Mouse (Mus musculus): ENCODE results near the gene Zmym4. TPM values are rescaled to one million over a fixed set of nuclear protein-coding genes. Genes with fewer than 3 reads are reported as not detected.
"Not testable (repeated sequence)": the region's sequence is repeated elsewhere in the genome, so short reads cannot be mapped to it uniquely, and the experiment has no call there.

Zmym4 gene
- polyA plus RNA-seq (2015; fragmentation: Nextera tagmentation; extraction: Ambion mirVana), result 14.8 and 17.3 TPM in 2 replicates

DNA sequence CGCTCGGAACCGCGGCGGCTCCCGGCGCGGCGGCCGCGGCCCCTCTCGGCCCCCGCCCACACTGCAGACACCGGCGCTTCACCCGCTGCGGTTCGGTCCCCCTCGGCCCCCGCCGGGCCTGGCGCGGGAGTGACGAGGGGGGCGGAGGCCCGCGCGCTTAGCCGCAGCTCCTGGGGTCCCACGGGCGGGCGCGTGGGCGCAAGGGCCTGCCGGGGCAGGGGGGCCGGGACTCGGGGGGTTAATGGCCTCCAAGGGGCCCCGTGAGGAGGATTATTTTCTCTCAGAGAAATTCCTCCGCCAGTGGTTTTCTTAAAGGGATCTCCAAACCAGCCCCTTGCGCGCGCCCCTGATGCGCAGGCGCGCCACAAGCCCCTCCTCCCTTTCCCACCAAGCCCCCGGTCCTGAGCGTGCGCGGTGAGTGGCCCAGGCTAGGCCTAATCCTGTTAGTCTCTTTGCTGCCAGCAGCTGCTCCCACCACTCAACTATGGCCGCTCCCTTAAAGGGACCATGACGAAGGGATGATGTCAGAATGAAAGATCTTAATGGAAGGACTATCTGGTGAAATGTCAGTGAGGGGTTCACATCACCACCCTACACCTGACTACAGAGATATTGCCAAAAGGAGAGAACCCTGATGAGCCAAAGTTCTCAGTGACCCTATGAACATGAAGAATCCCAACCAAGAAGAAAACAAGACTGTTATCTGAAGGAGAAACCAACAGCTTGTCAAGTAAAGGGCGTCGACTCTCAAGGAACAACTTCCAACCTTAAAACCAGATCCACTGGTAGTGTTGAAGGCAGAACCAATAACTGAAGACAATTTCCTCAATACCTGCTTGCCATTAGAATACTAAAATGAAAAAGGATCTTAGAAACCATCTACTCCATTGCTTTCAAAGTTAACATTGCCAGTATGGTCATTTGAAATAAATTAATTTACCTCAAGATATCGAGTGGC lies at the start of gene Zmym4:
Gene Zmym4, minus strand, starts transcription at position 272 of the 958 bp plus-strand sequence.
- H3K36me3 ChIP-seq (ENCODE audit: insufficient read depth, low read length), result no peaks in the 10 kb centered on the region
- TF ChIP-seq CTCF (IDR thresholded peaks at IDR 0.05; ENCODE audit: low read depth), result no peak
- 9% methylated on average over 34 of the region's 54 CpGs for WGBS
- no peaks in the 10 kb centered on the region for H3K27me3 ChIP-seq (ENCODE audit: insufficient read depth, low read length)
- peak within 1 kb of the TSS; percentile 81 for H3K4me2 ChIP-seq (ENCODE audit: low read length)
- 0 out of 2 replicates have a peak, but pooled peaks cover 4% of the 10 kb centered on the region for H3K4me1 ChIP-seq (replicated peaks; ENCODE audit: insufficient read depth, low read length)
- DNase-seq (ENCODE audit: low spot score), result peak; percentile 98
- H3K27ac ChIP-seq, result peak within 1 kb of the TSS; percentile 97
- peak; percentile 98 for ATAC-seq (replicated peaks; ENCODE audit: low FRiP score, low read depth)
- peak within 1 kb of the TSS; percentile 99 for H3K9ac ChIP-seq (ENCODE audit: low read depth, low read length)
- peak within 1 kb of the TSS; percentile 100 for H3K4me3 ChIP-seq (replicated peaks; ENCODE audit: low read depth, low read length)
- H3K9me3 ChIP-seq (replicated peaks; ENCODE audit: low read length), result no peaks in the 10 kb centered on the region

DNA sequence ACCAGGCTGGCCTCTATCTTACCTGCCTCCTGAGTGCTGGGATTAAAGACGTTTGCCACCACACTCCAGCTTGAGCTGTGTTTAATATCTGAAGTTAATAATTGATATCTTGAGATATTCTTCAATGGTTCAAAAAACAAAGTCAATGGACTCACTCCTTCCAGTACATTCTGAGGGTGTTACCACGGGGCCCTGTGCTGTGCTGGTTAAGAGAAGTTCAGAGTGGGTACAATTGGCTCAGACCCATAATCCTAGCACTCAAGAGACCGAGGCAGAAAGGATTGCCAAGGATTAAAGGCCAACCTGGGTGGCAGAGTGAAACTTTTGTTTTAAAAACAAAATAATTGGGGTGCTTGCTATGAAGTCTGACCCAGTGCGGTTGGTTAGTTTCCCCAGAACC lies 48.4 kb upstream of the Zmym4 start:
- H3K9me3 ChIP-seq (replicated peaks; ENCODE audit: low read length), result no peaks in the 10 kb centered on the region
- no peak for DNase-seq (ENCODE audit: low spot score)
- no peak overlapping the region for H3K4me3 ChIP-seq (replicated peaks; ENCODE audit: low read depth, low read length)
- H3K4me2 ChIP-seq (ENCODE audit: low read length), result no peak overlapping the region
- no peak for TF ChIP-seq CTCF (IDR thresholded peaks at IDR 0.05; ENCODE audit: low read depth)
- no peak overlapping the region for H3K9ac ChIP-seq (ENCODE audit: low read depth, low read length)
- H3K27ac ChIP-seq, result no peak overlapping the region
- ATAC-seq (replicated peaks; ENCODE audit: low FRiP score, low read depth), result no peak
- WGBS, result 77% methylated on average over 4 of the region's 4 CpGs
- no peaks in the 10 kb centered on the region for H3K36me3 ChIP-seq (ENCODE audit: insufficient read depth, low read length)
- H3K27me3 ChIP-seq (ENCODE audit: insufficient read depth, low read length), result no peaks in the 10 kb centered on the region
- no peaks in the 10 kb centered on the region for H3K4me1 ChIP-seq (replicated peaks; ENCODE audit: insufficient read depth, low read length)

DNA sequence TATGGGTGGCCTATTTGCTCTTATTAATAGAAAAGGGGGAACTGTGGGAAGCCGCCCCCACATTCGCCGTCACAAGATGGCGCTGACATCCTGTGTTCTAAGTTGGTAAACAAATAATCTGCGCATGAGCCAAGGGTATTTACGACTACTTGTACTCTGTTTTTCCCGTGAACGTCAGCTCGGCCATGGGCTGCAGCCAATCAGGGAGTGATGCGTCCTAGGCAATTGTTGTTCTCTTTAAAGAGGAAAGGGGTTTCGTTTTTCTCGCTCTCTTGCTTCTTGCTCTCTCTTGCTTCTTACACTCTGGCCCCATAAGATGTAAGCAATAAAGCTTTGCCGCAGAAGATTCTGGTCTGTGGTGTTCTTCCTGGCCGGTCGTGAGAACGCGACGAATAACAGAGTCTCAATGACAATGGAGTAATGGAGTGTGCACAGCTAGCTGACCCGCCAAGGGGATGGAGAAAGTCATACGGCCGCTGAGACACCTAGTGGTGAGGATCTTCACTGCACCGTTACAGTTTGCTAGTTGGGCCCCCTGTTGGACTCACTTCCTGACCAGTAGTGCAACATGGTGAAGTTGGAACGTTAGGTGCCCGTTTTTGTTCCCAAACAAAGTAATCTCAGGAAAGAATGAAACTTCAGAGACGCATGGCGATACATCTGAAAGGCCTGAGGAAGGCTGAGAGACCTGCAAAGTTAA lies 47.5 kb upstream of the Zmym4 start:
- peak overlapping the region; percentile 35; the same call in 1 of the 2 replicates for H3K4me2 ChIP-seq (ENCODE audit: low read length)
- not testable (repeated sequence) for H3K4me1 ChIP-seq (replicated peaks; ENCODE audit: insufficient read depth, low read length); H3K9ac ChIP-seq (ENCODE audit: low read depth, low read length); H3K9me3 ChIP-seq (replicated peaks; ENCODE audit: low read length); H3K27me3 ChIP-seq (ENCODE audit: insufficient read depth, low read length); H3K36me3 ChIP-seq (ENCODE audit: insufficient read depth, low read length)
- WGBS, result 9% methylated on average over 14 of the region's 26 CpGs
- TF ChIP-seq CTCF (IDR thresholded peaks at IDR 0.05; ENCODE audit: low read depth), result peak; percentile 91
- ATAC-seq (replicated peaks; ENCODE audit: low FRiP score, low read depth), result peak; percentile 96
- peak; percentile 95 for DNase-seq (ENCODE audit: low spot score)
- H3K4me3 ChIP-seq (replicated peaks; ENCODE audit: low read depth, low read length), result 0 out of 2 replicates have a peak overlapping the region, but pooled peaks have one; percentile 18
- peak overlapping the region; percentile 73 for H3K27ac ChIP-seq

DNA sequence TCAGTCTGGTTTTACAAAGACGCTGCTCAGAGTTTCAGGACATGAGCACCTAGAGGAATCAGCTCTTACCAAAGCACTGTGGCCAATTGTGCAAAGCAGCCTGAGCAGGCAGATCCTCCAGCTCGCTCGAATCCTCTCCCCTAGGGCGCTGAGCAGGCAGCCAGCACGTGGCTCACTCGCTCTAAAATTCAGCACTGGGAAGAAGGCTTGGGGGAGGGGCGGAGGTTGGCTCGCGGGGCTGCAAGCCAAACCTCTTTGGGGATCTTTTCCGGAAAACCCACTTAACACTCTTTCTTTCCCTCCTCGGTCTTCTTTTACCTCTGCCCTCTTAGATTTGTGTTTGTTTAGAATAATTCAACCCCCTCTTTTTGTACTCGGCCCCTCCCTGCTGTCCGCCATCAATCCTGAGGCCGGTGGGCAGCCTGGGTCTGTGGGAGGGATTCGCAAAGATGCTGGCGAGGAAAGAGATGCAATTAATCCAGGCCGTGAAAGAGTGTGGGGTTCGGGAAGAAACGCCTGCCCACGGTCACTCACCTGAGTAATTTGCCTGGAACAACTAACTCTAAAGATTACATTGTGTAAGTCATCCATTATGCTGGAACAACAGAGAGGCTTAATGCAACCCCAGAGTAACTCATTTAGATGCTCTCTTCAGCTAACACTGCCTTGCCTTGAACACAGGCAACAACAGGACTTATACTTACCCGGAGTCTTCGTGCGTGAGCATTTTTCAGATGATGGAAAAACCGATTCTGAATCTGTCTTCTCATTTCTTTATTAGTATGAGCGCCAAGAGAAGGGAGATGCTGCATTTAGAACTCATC lies 37.4 kb upstream of the Zmym4 start:
- DNase-seq (ENCODE audit: low spot score), result peak; percentile 71
- Histone ChIP-seq H3K4me2 (ENCODE audit: low read length) (peak overlapping the region; percentile 56), H3K4me1 (replicated peaks; ENCODE audit: insufficient read depth, low read length) (0 out of 2 replicates have a peak, but pooled peaks cover 3% of the 10 kb centered on the region), H3K9me3 (replicated peaks; ENCODE audit: low read length) (no peaks in the 10 kb centered on the region), H3K9ac (ENCODE audit: low read depth, low read length) (peak overlapping the region; percentile 32; the same call in 1 of the 2 replicates), H3K27me3 (ENCODE audit: insufficient read depth, low read length) (no peaks in the 10 kb centered on the region), H3K27ac (no peak overlapping the region), H3K4me3 (replicated peaks; ENCODE audit: low read depth, low read length) (peak overlapping the region; percentile 18), H3K36me3 (ENCODE audit: insufficient read depth, low read length) (no peaks in the 10 kb centered on the region)
- no peak for TF ChIP-seq CTCF (IDR thresholded peaks at IDR 0.05; ENCODE audit: low read depth)
- ATAC-seq (replicated peaks; ENCODE audit: low FRiP score, low read depth), result no peak
- 18% methylated on average over 25 of the region's 25 CpGs for WGBS

DNA sequence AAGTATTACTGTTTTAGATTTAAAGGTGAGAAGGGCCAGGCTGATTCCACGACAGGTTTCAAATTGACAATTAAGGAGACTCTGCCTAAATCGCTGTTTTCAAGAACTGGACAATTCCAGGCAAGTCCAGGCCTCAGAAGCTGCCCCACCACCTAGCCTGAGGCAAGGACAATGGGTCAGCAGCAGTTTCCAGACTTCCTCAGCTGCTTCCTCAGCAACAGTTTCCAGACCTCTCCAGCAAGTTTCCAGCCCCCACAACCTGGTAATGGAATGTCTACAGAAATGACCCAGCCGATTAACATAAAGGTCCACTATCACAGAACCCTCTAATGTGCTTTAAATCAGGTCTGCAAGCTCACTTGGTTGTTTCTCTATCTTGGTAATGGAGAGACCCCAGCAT lies 36.4 kb upstream of the Zmym4 start:
- 0 out of 2 replicates have a peak, but pooled peaks cover 3% of the 10 kb centered on the region for H3K4me1 ChIP-seq (replicated peaks; ENCODE audit: insufficient read depth, low read length)
- ATAC-seq (replicated peaks; ENCODE audit: low FRiP score, low read depth), result no peak
- H3K9ac ChIP-seq (ENCODE audit: low read depth, low read length), result no peak overlapping the region
- DNase-seq (ENCODE audit: low spot score), result no peak
- no peak overlapping the region for H3K4me3 ChIP-seq (replicated peaks; ENCODE audit: low read depth, low read length)
- H3K36me3 ChIP-seq (ENCODE audit: insufficient read depth, low read length), result no peaks in the 10 kb centered on the region
- no peaks in the 10 kb centered on the region for H3K27me3 ChIP-seq (ENCODE audit: insufficient read depth, low read length)
- 84% methylated on average over 3 of the region's 3 CpGs for WGBS
- TF ChIP-seq CTCF (IDR thresholded peaks at IDR 0.05; ENCODE audit: low read depth), result no peak
- no peak overlapping the region for H3K4me2 ChIP-seq (ENCODE audit: low read length)
- H3K27ac ChIP-seq, result no peak overlapping the region
- no peaks in the 10 kb centered on the region for H3K9me3 ChIP-seq (replicated peaks; ENCODE audit: low read length)
